Mouse (Mus musculus) kidney, postnatal 36 days (tissue): Measurements from ENCODE around the gene Sox8.

Source experiments
- DNase-seq, 2 experiments: peaks; one replicate each; pipeline ENCODE4 v3.0.0; 2021 to 2022; ENCODE audit warnings: mixed read lengths in 2 of 2

The Sox8 gene

GRCm38 (mm10) chr17:25555666-25556629, 14.5 kb downstream of the Sox8 start:
- DNase-seq = peak in 1 of 2 experiments; percentile 27

- no peak for DNase-seq
These were observed 15.3 kb downstream of the Sox8 start for GRCm38 (mm10) chr17:25555159-25555558.

DNA sequence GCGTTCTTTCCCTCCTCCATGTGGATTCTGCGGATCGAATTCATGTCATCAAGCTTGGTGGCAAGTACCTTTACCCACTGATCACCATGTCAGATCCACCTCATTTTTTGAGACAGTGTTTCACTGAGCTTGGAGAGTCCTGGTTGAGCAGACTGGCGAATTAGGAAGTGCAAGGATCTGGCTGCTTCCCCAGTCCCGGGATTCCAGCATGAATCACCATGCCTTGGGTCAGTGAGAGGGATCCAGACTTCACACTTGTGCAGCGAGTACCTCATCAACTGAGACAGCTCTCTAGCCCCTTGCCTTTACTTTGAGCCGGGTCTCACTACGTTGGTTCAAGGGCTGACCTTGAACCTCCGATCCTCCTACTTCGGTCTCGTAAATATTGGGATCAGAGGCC, 19.2 kb downstream of the Sox8 start:
- DNase-seq = no peak

DNA sequence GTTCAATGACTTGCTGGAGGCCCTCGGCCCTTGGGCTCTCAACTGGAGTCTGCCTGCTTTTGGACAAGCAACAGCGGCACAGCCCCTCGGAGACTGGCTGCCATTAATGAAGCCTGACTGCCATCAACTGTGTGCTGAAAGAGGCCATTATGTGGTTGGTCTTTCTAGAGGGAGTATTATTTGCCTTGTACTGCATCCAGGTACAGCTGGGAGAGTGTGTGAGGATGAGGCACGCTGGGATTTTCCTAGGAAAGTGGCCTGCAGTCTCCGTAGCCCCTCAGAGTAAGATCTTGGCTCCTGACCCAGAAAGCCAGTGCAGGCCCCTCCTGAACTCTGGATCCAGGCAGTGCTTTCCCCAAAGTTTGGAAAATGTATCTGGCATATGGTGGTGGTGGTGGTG, 20.5 kb downstream of the Sox8 start:
- no peak for DNase-seq

- DNase-seq = no peak
These were observed 23.5 kb downstream of the Sox8 start for GRCm38 (mm10) chr17:25547026-25547425.

- DNase-seq = no peak
These were observed 28.7 kb downstream of the Sox8 start for GRCm38 (mm10) chr17:25541768-25542167.

DNA sequence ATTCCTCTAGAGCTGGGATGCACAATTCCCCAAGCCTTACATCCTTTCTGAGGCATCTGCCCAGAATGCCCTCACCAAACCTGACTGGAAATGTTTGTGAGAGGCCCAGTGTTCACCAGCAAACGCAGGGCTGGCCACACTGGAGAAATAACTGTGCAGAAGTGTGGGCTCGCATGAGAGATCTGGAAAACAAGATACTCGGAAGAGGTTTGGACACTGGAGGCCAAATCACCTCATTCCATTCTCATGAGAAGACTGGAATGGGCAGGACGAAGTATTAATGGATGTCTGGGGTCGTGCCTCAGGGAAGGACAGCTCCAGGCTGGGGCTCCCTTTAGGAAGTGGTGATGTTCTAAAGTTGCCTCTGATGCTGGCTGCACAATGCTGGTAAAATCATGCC, 29.8 kb downstream of the Sox8 start:
- no peak for DNase-seq

DNA sequence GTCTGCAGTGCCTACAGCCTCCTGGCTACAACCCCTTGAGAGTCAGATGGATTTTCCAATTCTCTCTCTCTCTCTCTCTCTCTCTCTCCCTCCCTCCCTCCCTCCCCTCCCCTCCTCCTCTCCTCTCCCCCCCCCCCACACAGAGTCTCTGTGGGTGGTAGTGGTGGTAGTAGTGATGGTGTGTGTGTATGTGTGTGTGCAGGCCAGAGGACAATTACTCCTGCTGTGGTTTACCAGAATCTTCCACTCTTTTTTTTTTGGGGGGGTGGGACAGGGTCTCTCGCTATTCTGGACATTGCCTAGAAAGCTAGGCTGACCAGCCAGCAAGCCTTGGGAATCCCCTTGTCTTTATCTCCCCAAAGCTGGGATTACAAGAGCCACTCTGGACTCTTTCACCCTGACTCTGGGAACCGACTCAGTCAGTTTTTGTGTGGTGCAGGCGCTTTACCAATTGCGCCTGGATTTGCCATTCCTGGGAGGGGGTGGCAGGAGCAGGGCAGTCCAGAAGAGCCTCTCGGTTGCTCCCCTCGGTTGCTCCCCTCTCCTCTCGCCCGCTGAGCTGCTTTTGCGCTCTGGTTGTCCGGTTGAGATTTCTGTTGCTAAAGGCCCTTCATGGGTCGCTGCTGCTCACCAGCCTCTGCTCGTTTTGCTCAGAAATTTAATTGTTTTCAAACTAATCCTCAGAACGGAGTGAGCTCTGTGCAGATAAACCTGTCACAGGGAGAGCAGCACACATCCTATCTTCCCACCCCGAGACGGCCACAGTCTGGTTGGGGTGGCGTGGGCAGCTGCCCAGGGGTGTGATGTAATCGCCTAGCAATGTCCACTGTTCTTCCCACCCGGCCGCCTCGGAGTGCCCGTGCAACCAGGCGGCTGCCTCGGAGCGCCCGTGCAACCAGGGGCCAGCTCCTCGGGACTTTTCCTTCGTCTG, 31.3 kb downstream of the Sox8 start:
- peak; percentile 8 to 39 for DNase-seq

- DNase-seq = no peak
These were observed 40.0 kb downstream of the Sox8 start for GRCm38 (mm10) chr17:25530357-25531022.

- DNase-seq = no peak
These were observed 48.4 kb downstream of the Sox8 start for GRCm38 (mm10) chr17:25522080-25522479.

GRCm38 (mm10) chr17:25520492-25520891, 50.0 kb downstream of the Sox8 start:
- DNase-seq = no peak

DNA sequence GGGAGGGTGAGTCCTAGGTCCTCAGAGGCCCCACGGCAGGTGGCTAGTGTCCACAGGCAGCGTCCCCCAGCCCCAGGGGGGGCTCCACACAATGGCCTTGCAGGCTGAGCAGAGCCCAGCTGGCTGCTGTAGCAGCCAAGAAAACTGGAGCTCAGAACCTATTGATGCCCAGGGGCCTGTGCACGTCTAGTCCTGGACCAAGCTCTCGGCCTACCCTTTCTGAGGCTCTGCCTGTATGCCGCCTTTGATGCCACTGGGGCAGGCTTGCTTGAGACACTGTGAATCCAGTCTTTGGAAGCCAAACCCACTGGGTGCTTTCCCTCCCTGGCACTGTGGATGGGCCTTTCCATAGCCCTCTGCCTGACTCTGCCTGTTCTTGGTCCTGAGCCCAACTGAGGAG, 51.0 kb downstream of the Sox8 start:
- DNase-seq = no peak

- no peak for DNase-seq
These were observed 52.3 kb downstream of the Sox8 start for GRCm38 (mm10) chr17:25518144-25518543.

DNA sequence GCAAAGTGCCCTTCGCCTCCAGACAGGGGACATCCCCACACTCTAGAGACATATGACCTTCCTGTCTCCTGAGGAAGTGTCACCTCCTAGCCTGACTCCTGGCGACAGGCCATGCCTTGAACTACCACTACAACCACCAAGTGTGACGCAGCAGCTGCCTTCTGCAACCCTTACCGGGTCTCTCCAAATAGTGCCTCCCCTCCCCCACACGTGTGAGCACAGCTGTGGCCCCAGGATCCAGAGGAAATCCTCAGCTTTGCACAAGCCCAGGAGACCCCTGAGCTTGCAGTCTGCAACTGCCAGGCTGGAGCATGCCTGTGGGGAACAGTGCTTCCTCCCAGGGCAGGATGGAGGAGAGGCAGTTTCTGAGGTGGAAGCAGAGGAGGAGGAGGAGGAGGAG, 54.2 kb downstream of the Sox8 start:
- no peak for DNase-seq
